12 mouse cellular contexts compared by ENCODE assay signal in the genomic region with DNA sequence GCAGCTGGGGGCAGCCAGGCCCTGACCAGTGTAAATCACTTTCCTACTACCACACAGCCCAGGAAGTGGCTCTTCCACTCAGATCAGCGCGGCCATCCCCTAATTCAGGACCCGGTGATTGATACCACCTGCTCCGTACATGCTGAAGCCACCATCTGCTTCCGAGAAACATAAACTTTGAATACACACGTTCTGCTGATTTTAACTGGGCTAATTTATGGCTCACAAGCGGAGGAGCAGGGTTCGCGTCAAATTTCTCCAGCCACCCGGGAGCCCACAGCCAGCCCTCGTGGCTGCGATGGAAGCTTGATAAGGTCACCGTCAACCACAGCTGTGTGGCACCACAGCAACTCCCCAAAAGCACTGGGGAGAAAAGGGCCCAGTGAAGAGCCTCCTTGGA.
DNase-seq lines count a peak whose midpoint lies in the region; ATAC-seq and TF ChIP-seq lines count a peak whose summit lies in the region.
"Had no signal": no experiment of that assay in that cellular context is flagged by ENCODE, and none has a peak within 500 bp of the region (broad histone marks: within the 10 kb centered on the region; RNA-seq: fewer than 3 reads in every experiment).

No protein-coding gene starts in this region.

- H3K27me3 ChIP-seq in lung, embryonic 14.5 days (ENCODE audit: insufficient read depth, low read length) = no peaks in the 10 kb centered on the region
- H3K27me3 ChIP-seq in embryonic facial prominence, embryonic 14.5 days (replicated peaks; ENCODE audit: control insufficient read depth, insufficient read depth, low read length) = peaks cover 43% of the 10 kb centered on the region

- no peak overlapping the region for H3K4me3 ChIP-seq in lung, embryonic 14.5 days (ENCODE audit: low read depth, low read length)
- no peak overlapping the region for H3K4me3 ChIP-seq in embryonic facial prominence, embryonic 14.5 days (ENCODE audit: low read depth, low read length)
- H3K4me3 ChIP-seq: left cerebral cortex, adult 2 months; liver, embryonic 13.5 days had no signal

- H3K9me3 ChIP-seq in lung, embryonic 14.5 days (ENCODE audit: low read depth, low read length) = no peaks in the 10 kb centered on the region
- no peaks in the 10 kb centered on the region for H3K9me3 ChIP-seq in embryonic facial prominence, embryonic 14.5 days (ENCODE audit: control insufficient read depth, low read length)
- H3K9me3 ChIP-seq: liver, embryonic 13.5 days had no signal

- no peak overlapping the region for H3K27ac ChIP-seq in lung, embryonic 14.5 days (ENCODE audit: low read depth)
- no peak overlapping the region for H3K27ac ChIP-seq in embryonic facial prominence, embryonic 14.5 days (replicated peaks; ENCODE audit: low read depth, low read length)
- H3K27ac ChIP-seq: left cerebral cortex, adult 2 months; liver, embryonic 13.5 days had no signal

- no peaks in the 10 kb centered on the region for H3K4me1 ChIP-seq in lung, embryonic 14.5 days (ENCODE audit: insufficient read depth)
- H3K4me1 ChIP-seq in embryonic facial prominence, embryonic 14.5 days (ENCODE audit: control insufficient read depth, insufficient read depth, low read length) = 0 out of 2 replicates have a peak, but pooled peaks cover 5% of the 10 kb centered on the region
- H3K4me1 ChIP-seq: liver, embryonic 13.5 days had no signal

- ATAC-seq in lung, embryonic 14.5 days (ENCODE audit: insufficient read depth) = no peak
- ATAC-seq in embryonic facial prominence, embryonic 14.5 days (ENCODE audit: low read depth) = no peak
- ATAC-seq in megakaryocyte progenitor cell, adult 5-6 weeks (replicated peaks; ENCODE audit: poor library complexity) = no peak

- H3K36me3 ChIP-seq in lung, embryonic 14.5 days (ENCODE audit: insufficient read depth) = no peaks in the 10 kb centered on the region
- H3K36me3 ChIP-seq in embryonic facial prominence, embryonic 14.5 days (ENCODE audit: control insufficient read depth, insufficient read depth, low read length) = no peaks in the 10 kb centered on the region
- H3K36me3 ChIP-seq: liver, embryonic 13.5 days had no signal

- no peak overlapping the region for H3K4me2 ChIP-seq in lung, embryonic 14.5 days
- 0 out of 2 replicates have a peak overlapping the region, but pooled peaks have one; percentile 3 for H3K4me2 ChIP-seq in embryonic facial prominence, embryonic 14.5 days (ENCODE audit: low read depth, low read length)
- H3K4me2 ChIP-seq: liver, embryonic 13.5 days had no signal

- peak; percentile 28 for DNase-seq in lung, embryonic 14.5 days
- DNase-seq in lung, postnatal 10 days = no peak
- DNase-seq in embryo, embryonic 11.5 days (ENCODE audit: low read depth, low spot score) = peak; percentile 56
- DNase-seq in embryonic facial prominence, embryonic 14.5 days (ENCODE audit: low spot score) = peak; percentile 27
- peak; percentile 79 for DNase-seq in mesoderm, embryonic 11.5 days (ENCODE audit: low read depth, low spot score)
- no peak for DNase-seq in urinary bladder, adult 18-20 months (ENCODE audit: low spot score in 2 of 2)
- DNase-seq: adrenal gland, adult 2 months; cerebellum, adult 9-10 months; heart, adult 11 months; liver, embryonic 13.5 days had no signal

- TF ChIP-seq CTCF in lung, embryonic 14.5 days (IDR thresholded peaks at IDR 0.05; ENCODE audit: low read depth) = no peak

- WGBS in lung, embryonic 14.5 days = 25% methylated on average over 13 of the region's 13 CpGs
- 36% methylated on average over 13 of the region's 13 CpGs for WGBS in embryonic facial prominence, embryonic 14.5 days

- no peak overlapping the region for H3K9ac ChIP-seq in lung, embryonic 14.5 days
- H3K9ac ChIP-seq in embryonic facial prominence, embryonic 14.5 days (ENCODE audit: low read depth, low read length) = no peak overlapping the region
- H3K9ac ChIP-seq: liver, embryonic 13.5 days had no signal

Comparison
In these comparisons a context has a peak if more than half of its experiments do, and no peak if none do; other contexts are left out.
1. DNase-seq: peak in lung, embryonic 14.5 days (single experiment), embryo, embryonic 11.5 days (single experiment), embryonic facial prominence, embryonic 14.5 days (single experiment) and mesoderm, embryonic 11.5 days (single experiment); none in lung, postnatal 10 days (single experiment) and urinary bladder, adult 18-20 months (0 of 2).